Mouse (Mus musculus): ENCODE data around the gene Usp46.
A peak's percentile ranks its signal among the peaks of the same experiment; 100 is the strongest.

GRCm38 (mm10) chr5:74067831-74068713, at the start of gene Usp46:
- TF ChIP-seq POLR2A (IDR thresholded peaks at IDR 0.05; ENCODE audit: low read depth, low read length) (peak; percentile 65; the same call in 1 of the 2 replicates), CTCF (IDR thresholded peaks at IDR 0.05; ENCODE audit: extremely low read depth, insufficient read depth, insufficient read length, insufficient replicate concordance) (no peak)
